Mouse (Mus musculus) kidney, postnatal 14 days (tissue): ENCODE measurements at regions not wholly inside any gene's neighbourhood (a gene's known extent, or its start where the extent isn't known, plus 50 kb on each side); places are given as distances from the start of the nearest gene placed in this dataset.

Source experiments
- DNase-seq: peaks from one replicate; pipeline ENCODE4 v3.0.0; 2022; ENCODE audit warnings: mixed read lengths

- DNase-seq = no peak
Measured at GRCm38 (mm10) chr2:137408294-137408693, 291.9 kb upstream of the Jag1 start.

GRCm38 (mm10) chr2:137393486-137393885 lies 277.0 kb upstream of the Jag1 start:
- DNase-seq = no peak

DNA sequence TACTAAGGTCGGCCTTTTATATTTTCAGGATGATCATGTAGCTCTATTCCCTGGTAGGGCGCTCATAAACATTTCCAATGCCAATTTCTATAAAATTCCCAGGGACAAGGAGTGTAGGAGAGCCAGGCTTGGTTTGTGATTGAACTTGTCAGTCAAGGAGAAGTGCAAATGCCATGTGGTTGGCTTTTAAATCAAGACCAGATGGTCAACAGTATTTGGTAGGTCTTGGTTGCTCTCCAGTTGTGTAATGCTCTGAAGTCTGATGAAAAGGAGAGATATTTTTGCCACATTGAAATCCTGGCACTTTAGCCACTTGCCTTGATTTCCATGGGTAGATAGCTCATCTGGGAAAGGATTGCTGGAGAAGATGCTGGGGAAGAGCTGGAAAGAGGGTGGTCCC lies 263.4 kb upstream of the Jag1 start:
- no peak for DNase-seq

DNA sequence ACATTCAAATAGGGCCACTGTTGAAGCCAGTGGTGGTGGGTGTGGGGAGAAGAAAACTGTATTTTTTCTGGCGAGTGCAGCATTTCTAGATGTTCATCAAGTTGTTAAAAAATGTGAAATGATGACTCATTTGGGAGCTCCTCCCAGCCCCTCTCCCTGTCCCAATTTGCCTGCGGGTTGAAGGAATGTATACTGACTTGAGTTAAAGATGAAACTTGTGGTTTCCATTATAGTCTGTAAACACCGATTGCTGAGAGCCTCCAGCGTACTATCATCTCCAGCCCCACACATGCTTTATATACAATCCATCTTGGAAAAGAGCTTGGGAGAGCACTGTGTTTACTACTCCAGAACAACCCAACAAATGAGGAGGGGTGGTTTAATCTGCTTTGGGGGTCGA lies 258.9 kb upstream of the Jag1 start:
- DNase-seq = no peak

- DNase-seq = no peak
Measured at GRCm38 (mm10) chr2:137371062-137371461, 254.6 kb upstream of the Jag1 start.

- DNase-seq = no peak
Measured at GRCm38 (mm10) chr2:137363006-137363405, 246.6 kb upstream of the Jag1 start.

DNA sequence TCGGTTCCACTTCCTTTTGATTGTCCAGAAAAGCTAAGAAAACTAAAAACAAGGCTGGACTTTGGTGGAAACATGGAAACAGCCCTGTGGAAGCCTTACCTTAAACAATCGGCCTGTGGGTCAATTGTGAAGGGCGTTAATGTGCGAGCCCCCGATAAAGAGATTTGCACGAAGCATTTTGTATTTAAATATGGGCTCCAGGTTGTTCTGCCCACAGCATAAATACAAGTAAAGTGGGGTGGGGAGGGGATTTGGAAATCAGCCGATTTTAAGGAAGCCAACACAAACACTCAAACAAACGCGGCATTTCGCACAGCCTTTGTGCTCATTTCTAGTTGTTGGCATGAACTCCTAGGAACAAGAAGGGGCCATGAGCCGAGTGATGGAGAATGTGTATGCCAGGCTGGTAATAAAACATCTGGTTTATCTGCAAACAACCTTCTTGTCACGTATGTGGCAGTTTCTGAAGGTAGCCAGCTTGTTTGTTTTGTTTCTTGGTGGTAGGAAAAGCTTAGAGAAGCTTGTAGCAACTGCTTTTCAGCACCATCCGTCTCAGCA lies 240.8 kb upstream of the Jag1 start:
- DNase-seq = no peak

- no peak for DNase-seq
Measured at GRCm38 (mm10) chr2:137343736-137344135, 227.3 kb upstream of the Jag1 start.

DNA sequence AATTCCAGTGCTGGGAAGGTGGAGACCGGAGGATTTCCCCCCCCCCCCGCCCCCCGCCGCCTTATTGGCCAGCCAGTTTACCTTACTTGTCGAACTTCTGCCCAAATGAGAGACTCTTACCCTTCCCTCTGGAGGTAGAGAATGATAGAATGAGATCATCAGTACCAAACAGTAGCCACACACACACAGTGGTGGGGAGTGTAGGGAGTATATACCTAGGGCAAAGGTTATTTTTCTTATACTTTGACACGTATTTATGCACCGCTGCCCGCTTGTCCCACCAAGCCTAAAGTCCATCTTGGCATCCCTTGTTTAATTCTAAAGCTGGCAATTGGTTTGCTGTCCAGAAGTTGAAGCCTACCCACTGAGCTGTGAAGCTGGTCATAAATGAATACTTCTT lies 213.6 kb upstream of the Jag1 start:
- no peak for DNase-seq

DNA sequence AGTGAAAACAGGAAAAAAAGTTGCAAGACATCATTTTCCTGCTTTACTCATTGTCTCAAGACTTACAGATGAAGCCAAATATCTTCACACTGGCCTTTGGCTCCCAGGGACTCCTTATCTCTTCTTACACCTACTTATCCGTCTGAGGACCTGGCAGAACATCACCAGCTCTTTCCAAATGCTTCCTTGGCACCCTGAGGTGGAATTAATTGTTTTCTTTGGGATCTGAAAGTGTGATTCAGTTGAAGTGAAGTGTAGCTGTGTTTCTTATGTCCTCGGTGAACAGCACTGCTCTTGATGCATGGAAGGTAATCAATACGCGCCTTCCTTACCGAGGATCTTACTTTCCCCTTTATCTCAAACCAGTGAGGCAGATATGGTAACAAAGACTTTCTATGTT lies 207.0 kb upstream of the Jag1 start:
- no peak for DNase-seq

GRCm38 (mm10) chr2:137310511-137310910 lies 194.1 kb upstream of the Jag1 start:
- no peak for DNase-seq

- DNase-seq = no peak
Measured at GRCm38 (mm10) chr2:137308116-137308515, 191.7 kb upstream of the Jag1 start.

GRCm38 (mm10) chr2:137301474-137302267 lies 185.2 kb upstream of the Jag1 start:
- no peak for DNase-seq

DNA sequence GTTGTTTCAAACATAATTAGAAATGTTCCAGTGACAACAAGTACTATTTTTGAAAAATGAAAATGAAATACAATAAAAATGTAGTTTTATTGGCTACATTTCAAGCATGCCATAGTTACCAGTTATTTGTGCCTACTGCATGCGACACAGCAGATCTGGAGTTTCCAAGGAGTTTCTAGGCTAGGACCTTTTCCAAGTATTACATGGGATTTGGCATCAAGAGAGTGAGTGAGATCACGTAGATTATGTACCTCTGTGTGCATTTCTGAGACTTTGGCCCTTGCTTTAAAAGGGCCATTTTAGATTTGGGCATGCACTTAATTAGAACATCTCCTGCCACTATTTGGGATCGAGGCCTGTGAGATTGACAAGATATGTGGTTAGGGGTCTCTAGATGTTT lies 172.8 kb upstream of the Jag1 start:
- DNase-seq = no peak

GRCm38 (mm10) chr2:137271575-137272180 lies 155.2 kb upstream of the Jag1 start:
- peak; percentile 13 for DNase-seq

- no peak for DNase-seq
Measured at GRCm38 (mm10) chr2:137262911-137263310, 146.5 kb upstream of the Jag1 start.

GRCm38 (mm10) chr2:137257847-137258515 lies 141.5 kb upstream of the Jag1 start:
- DNase-seq = no peak

GRCm38 (mm10) chr2:137247931-137248330 lies 131.5 kb upstream of the Jag1 start:
- DNase-seq = no peak

- DNase-seq = no peak
Measured at GRCm38 (mm10) chr2:137244370-137244769, 127.9 kb upstream of the Jag1 start.

GRCm38 (mm10) chr2:137243914-137244313 lies 127.5 kb upstream of the Jag1 start:
- peak; percentile 39 for DNase-seq

- no peak for DNase-seq
Measured at GRCm38 (mm10) chr2:137236961-137237360, 120.5 kb upstream of the Jag1 start.

DNA sequence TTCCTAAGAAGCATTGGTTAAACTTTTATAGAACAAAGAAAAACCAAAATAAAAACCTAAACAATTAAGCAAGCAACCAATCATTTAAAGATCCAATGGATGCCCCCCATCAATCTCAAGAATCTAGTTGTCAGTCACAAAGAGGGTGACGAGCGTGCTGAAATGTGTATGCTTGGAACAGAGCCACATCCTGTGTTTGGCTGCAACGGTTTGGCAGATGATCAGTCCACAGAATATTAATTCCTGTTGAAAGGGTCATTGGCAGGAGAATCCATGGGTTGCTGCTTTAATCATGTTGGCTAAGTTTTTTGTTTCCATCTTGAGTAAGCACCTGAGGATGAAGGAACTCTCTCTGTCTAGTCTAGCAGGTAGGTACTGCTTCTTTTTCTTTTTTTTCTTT lies 117.5 kb upstream of the Jag1 start:
- no peak for DNase-seq

DNA sequence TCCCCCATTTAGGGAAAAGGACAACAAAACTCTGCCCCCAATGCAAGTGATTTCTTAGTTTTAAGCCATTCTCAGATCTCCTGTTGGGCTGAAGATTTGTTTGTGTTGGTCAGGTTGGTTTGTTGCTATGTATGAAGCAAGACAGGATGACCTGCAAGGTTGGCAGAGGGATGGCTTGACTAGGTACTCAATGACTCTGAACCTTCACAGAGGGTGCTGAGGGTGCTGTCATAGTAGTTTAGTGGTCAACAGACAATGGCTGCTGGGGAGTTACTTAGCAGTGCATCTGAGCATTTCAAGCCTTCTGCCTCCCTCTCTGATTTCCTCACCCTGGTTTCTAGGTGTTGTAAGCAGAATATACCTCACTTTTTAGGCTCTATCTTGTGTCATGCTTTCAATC lies 114.7 kb upstream of the Jag1 start:
- no peak for DNase-seq
